Mouse (Mus musculus) stomach, embryonic 14.5 days (tissue): ENCODE measurements around the gene Otud4. TPM values are rescaled to one million over a fixed set of nuclear protein-coding genes. Genes with fewer than 3 reads are reported as not detected.
"Not testable (repeated sequence)": the region's sequence is repeated elsewhere in the genome, so short reads cannot be mapped to it uniquely, and the experiment has no call there.

Experiments
- ATAC-seq: fragments of 200-750 bp; cut with Nextera tagmentation; 2 replicates; pipeline ENCODE4 v1.8.0; 2017; ENCODE audit warnings: low read depth, moderate TSS enrichment; ENCODE audit not compliant: insufficient number of reproducible peaks, insufficient read depth, low FRiP score
- H3K27ac ChIP-seq: fragments of 300-500 bp; sonication (generic); 2 replicates; pipeline ENCODE4 v1.5.1; 2014; ENCODE audit warnings: mild to moderate bottlenecking, low read length, moderate library complexity, mixed read lengths
- H3K27me3 ChIP-seq: fragments of 300-500 bp; sonication (generic); 2 replicates; pipeline ENCODE4 v1.6.1; 2014; ENCODE audit warnings: low read length, control low read depth, mixed read lengths; ENCODE audit not compliant: control insufficient read depth, insufficient read depth
- H3K36me3 ChIP-seq: fragments of 300-500 bp; sonication (generic); 2 replicates; pipeline ENCODE4 v1.6.1; 2014; ENCODE audit warnings: mild to moderate bottlenecking, control low read depth, low read length, moderate library complexity, mixed read lengths; ENCODE audit not compliant: control insufficient read depth, insufficient read depth
- H3K4me1 ChIP-seq: fragments of 300-500 bp; sonication (generic); 2 replicates; pipeline ENCODE4 v1.6.1; 2014; ENCODE audit warnings: low read length, control low read depth, mixed read lengths; ENCODE audit not compliant: control insufficient read depth, insufficient read depth
- H3K4me2 ChIP-seq: fragments of 300-500 bp; sonication (generic); replicated peaks from 2 replicates; pipeline ENCODE4 v1.6.1; 2014; ENCODE audit warnings: low read depth, low read length, control low read depth
- H3K4me3 ChIP-seq: fragments of 300-500 bp; sonication (generic); 2 replicates; pipeline ENCODE4 v1.5.1; 2014; ENCODE audit warnings: low read depth, low read length, control low read depth
- H3K9ac ChIP-seq: fragments of 300-500 bp; sonication (generic); replicated peaks from 2 replicates; pipeline ENCODE4 v1.6.1; 2014; ENCODE audit warnings: low read depth, mild to moderate bottlenecking, control low read depth, low read length, moderate library complexity, mixed read lengths
- H3K9me3 ChIP-seq: fragments of 300-500 bp; sonication (generic); 2 replicates; pipeline ENCODE4 v1.6.1; 2016; ENCODE audit warnings: low read depth, low read length, control low read depth; ENCODE audit not compliant: control insufficient read depth
- WGBS: fragments of 180-500 bp; shearing (Covaris S2); extraction: QIAGEN DNeasy Blood & Tissue Kit; methylation state at CpG from one replicate; pipeline ENCODE4 v1.1.7; 2014; 5-methylcytosine and 5-hydroxymethylcytosine counted together
- polyA plus RNA-seq: library from polyadenylated mRNA; unstranded; fragments of >200 nt; fragmentation: Nextera tagmentation; extraction: Ambion mirVana; gene quantifications from 2 replicates; pipeline ENCODE4 v1.2.1, GENCODE M21; 2014

Otud4 gene
- 27.2 and 28.7 TPM in 2 replicates for polyA plus RNA-seq

DNA sequence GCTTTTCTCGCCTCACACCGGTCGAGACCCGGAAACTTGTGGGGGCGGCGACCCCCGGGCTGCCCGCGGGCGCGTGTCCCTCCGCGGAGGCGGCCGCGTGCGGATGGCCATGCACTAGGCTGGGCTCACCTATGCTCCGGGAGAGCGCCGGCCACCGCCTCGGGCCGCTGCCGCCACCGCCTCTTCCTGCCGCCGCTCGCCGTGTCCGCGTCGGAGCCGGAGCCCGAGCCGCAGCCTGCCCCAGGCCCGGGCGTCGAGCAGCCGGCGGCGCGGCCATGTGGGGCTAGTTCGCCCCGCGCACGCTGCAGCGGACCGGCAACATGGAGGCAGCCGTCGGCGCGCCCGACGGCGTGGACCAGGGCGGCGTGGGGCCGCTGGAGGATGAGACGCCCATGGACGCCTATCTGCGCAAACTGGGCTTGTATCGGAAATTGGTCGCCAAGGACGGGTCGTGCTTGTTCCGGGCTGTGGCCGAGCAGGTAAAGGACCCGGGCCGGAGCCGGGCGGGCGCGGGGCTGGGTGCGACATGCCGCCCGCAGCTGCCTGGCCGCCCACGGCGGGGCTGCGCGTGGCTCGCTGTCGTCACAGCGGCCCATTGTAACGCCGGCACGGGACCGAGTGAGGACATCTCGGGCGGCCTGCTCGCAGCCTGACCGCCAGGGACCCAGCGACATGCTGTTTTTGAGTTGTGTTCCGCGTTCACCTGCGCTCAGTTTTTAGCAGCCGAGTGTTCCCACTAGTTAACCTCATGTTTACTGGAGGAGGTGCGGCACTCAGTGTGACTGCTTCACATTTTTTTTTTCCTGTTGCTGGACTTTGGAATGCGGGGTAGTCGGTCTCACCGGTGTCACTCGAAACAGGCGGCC is at the start of gene Otud4:
Gene Otud4 (plus strand): TSS at position 33 of the 866 bp plus-strand sequence.
- no peaks in the 10 kb centered on the region for H3K9me3 ChIP-seq
- H3K4me1 ChIP-seq: peaks cover 18% of the 10 kb centered on the region
- peak within 1 kb of the TSS; percentile 86 for H3K27ac ChIP-seq
- peak within 1 kb of the TSS; percentile 72 for H3K4me3 ChIP-seq
- H3K36me3 ChIP-seq: peaks cover 4% of the 10 kb centered on the region; the same call in 1 of the 2 replicates
- no peaks in the 10 kb centered on the region for H3K27me3 ChIP-seq
- peak; percentile 53 for ATAC-seq
- peak within 1 kb of the TSS; percentile 88 for H3K9ac ChIP-seq
- H3K4me2 ChIP-seq: peak within 1 kb of the TSS; percentile 73
- under 1% methylated on average over 102 of the region's 103 CpGs for WGBS

- 67% methylated on average over 1 of the region's 1 CpGs for WGBS
- H3K9me3 ChIP-seq: no peaks in the 10 kb centered on the region
- no peak overlapping the region for H3K27ac ChIP-seq
- no peak overlapping the region for H3K4me3 ChIP-seq
- no peak for ATAC-seq
- H3K4me2 ChIP-seq: no peak overlapping the region
- H3K36me3 ChIP-seq: no peaks in the 10 kb centered on the region
- H3K9ac ChIP-seq: no peak overlapping the region
- H3K27me3 ChIP-seq: no peaks in the 10 kb centered on the region
- no peaks in the 10 kb centered on the region for H3K4me1 ChIP-seq
Observed at GRCm38 (mm10) chr8:79600962-79601361, 38.5 kb upstream of the Otud4 start.

DNA sequence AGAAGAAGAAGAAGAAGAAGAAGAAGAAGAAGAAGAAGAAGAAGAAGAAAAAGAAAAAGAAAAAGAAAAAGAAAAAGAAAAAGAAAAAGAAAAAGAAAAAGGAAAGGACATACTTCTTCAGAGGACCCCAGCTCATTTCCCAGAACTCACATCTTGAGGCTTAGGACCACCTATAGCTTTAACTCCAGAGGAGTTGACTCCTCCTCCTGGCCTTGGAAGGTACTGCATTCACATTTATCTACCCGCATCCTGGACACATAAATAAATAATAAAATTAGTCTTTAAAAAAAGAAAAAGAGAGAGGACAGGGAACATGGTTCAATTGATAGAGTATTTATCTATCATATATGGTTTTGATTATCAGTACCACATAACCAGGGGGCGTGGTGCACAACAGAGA is 36.2 kb upstream of the Otud4 start:
- not testable (repeated sequence) for H3K4me1 ChIP-seq, H3K27me3 ChIP-seq, H3K27ac ChIP-seq, H3K4me3 ChIP-seq, H3K36me3 ChIP-seq, H3K9ac ChIP-seq, H3K9me3 ChIP-seq, ATAC-seq, H3K4me2 ChIP-seq
- 45% methylated on average over 2 of the region's 2 CpGs for WGBS

GRCm38 (mm10) chr8:79606225-79606624 is 33.2 kb upstream of the Otud4 start:
- H3K36me3 ChIP-seq: no peaks in the 10 kb centered on the region
- H3K4me3 ChIP-seq: no peak overlapping the region
- H3K9ac ChIP-seq: no peak overlapping the region
- ATAC-seq: no peak
- no peaks in the 10 kb centered on the region for H3K9me3 ChIP-seq
- no peaks in the 10 kb centered on the region for H3K27me3 ChIP-seq
- H3K4me1 ChIP-seq: no peaks in the 10 kb centered on the region
- no peak overlapping the region for H3K27ac ChIP-seq
- no peak overlapping the region for H3K4me2 ChIP-seq

DNA sequence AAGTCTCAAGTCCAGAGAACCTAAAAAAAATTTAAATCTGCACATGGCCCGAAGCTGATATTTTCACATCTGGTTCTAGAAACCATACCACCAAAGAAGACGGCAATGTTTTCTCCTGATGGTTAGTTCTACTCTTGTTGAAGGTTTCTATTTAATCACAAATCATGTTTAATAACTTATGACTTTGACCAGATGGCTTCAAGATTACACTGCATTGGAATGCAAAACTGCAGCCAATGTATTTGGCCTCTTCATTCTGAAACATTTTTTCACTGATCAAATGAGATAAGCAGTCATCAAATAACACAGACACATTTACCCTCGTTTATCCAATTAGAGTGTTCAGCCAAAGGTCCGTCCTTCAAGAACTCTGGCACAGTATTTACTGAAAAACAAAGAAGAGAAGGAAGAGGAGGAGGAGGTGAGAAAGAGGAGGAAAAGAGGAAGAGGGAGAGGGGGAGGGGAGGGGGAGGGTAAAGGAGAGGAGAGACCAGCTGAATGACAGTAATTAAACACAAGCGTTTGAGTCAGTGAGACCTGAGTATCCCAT is 32.6 kb upstream of the Otud4 start:
- Histone ChIP-seq H3K4me1 (no peaks in the 10 kb centered on the region), H3K4me3 (no peak overlapping the region), H3K9me3 (no peaks in the 10 kb centered on the region), H3K36me3 (no peaks in the 10 kb centered on the region), H3K27ac (no peak overlapping the region), H3K4me2 (no peak overlapping the region), H3K27me3 (no peaks in the 10 kb centered on the region), H3K9ac (no peak overlapping the region)
- 36% methylated on average over 5 of the region's 5 CpGs for whole genome bisulfite sequencing
- no peak for ATAC-seq

GRCm38 (mm10) chr8:79608701-79609100 is 30.7 kb upstream of the Otud4 start:
- Histone ChIP-seq H3K36me3 (no peaks in the 10 kb centered on the region), H3K9ac (no peak overlapping the region), H3K9me3 (no peaks in the 10 kb centered on the region), H3K27ac (no peak overlapping the region), H3K27me3 (no peaks in the 10 kb centered on the region), H3K4me2 (no peak overlapping the region), H3K4me1 (no peaks in the 10 kb centered on the region), H3K4me3 (no peak overlapping the region)
- no peak for ATAC-seq
- 83% methylated on average over 3 of the region's 3 CpGs for WGBS

DNA sequence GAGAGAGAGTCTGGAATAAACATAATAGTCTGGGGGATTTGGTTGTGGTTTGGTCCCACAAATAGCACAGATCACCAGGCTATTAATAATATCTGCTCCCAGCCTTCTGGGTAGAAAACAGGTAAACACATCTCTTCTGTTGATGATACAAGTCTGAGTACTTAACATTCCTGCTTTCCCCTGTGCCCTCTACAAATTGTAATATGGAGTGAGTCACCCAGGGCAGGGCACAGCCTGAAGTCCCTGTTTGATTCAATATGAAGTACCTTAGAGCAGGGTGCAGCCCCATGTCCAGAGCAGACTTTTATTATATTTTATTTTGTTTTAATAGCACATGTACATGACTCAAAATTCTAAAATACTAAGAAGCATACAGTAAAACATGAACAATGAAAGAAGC is 29.1 kb upstream of the Otud4 start:
- H3K27ac ChIP-seq: no peak overlapping the region
- no peak overlapping the region for H3K9ac ChIP-seq
- H3K9me3 ChIP-seq: no peaks in the 10 kb centered on the region
- no peaks in the 10 kb centered on the region for H3K27me3 ChIP-seq
- no peak for ATAC-seq
- no peaks in the 10 kb centered on the region for H3K4me1 ChIP-seq
- no peaks in the 10 kb centered on the region for H3K36me3 ChIP-seq
- no peak overlapping the region for H3K4me3 ChIP-seq
- no peak overlapping the region for H3K4me2 ChIP-seq

- no peak overlapping the region for H3K9ac ChIP-seq
- H3K4me3 ChIP-seq: no peak overlapping the region
- ATAC-seq: no peak
- no peaks in the 10 kb centered on the region for H3K36me3 ChIP-seq
- H3K4me2 ChIP-seq: no peak overlapping the region
- H3K27ac ChIP-seq: no peak overlapping the region
- H3K27me3 ChIP-seq: no peaks in the 10 kb centered on the region
- H3K4me1 ChIP-seq: no peaks in the 10 kb centered on the region
- WGBS: 64% methylated on average over 6 of the region's 6 CpGs
- H3K9me3 ChIP-seq: no peaks in the 10 kb centered on the region
Observed at GRCm38 (mm10) chr8:79612298-79612697, 27.1 kb upstream of the Otud4 start.
